In genomic region chr6:107389892-107390291, GRCm38 (mm10) we compare ENCODE assay signal across 25 mouse cellular contexts.
DNase-seq lines count a peak whose midpoint lies in the region; ATAC-seq lines count a peak whose summit lies in the region.
"Had no signal": no experiment of that assay in that cellular context is flagged by ENCODE, and none has a peak within 500 bp of the region (broad histone marks: within the 10 kb centered on the region; RNA-seq: fewer than 3 reads in every experiment).

No protein-coding gene starts in this region.

- DNase-seq in midbrain, embryonic 11.5 days (ENCODE audit: low spot score, missing footprints): no peak
- peak; percentile 9 for DNase-seq in embryonic facial prominence, embryonic 14.5 days (ENCODE audit: low spot score)
- no peak for DNase-seq in kidney, postnatal 36 days
- no peak for DNase-seq in kidney, postnatal 25 days
- DNase-seq: adrenal gland, adult 2 months; adrenal gland, postnatal 14 days; cerebellum, adult 11-12 months; cerebellum, adult 8-10 months; cerebellum, postnatal 10 days; cerebellum, postnatal 36 days; embryo, embryonic 11 days; gastrocnemius, postnatal 25 days; heart, adult 18-20 months; heart, postnatal 10 days; heart, postnatal 36 days had no signal

- no peaks in the 10 kb centered on the region for H3K9me3 ChIP-seq in forebrain, embryonic 16.5 days (ENCODE audit: control insufficient read depth, low read length)
- H3K9me3 ChIP-seq in forebrain, embryonic 15.5 days: no peaks in the 10 kb centered on the region
- H3K9me3 ChIP-seq in midbrain, embryonic 13.5 days: no peaks in the 10 kb centered on the region
- H3K9me3 ChIP-seq in midbrain, embryonic 11.5 days (ENCODE audit: control insufficient read depth, low read length): no peaks in the 10 kb centered on the region
- H3K9me3 ChIP-seq in embryonic facial prominence, embryonic 14.5 days (ENCODE audit: control insufficient read depth, low read length): no peaks in the 10 kb centered on the region
- no peaks in the 10 kb centered on the region for H3K9me3 ChIP-seq in midbrain, embryonic 16.5 days (replicated peaks; ENCODE audit: control insufficient read depth, low read length, poor library complexity, severe bottlenecking)
- H3K9me3 ChIP-seq: heart, embryonic 12.5 days; heart, embryonic 15.5 days; hindbrain, embryonic 10.5 days had no signal

- H3K4me1 ChIP-seq in forebrain, embryonic 16.5 days (replicated peaks; ENCODE audit: control insufficient read depth, insufficient read depth, low read length): no peaks in the 10 kb centered on the region
- no peaks in the 10 kb centered on the region for H3K4me1 ChIP-seq in forebrain, embryonic 15.5 days
- 0 out of 2 replicates have a peak, but pooled peaks cover 2% of the 10 kb centered on the region for H3K4me1 ChIP-seq in midbrain, embryonic 13.5 days (replicated peaks)
- H3K4me1 ChIP-seq in midbrain, embryonic 11.5 days (ENCODE audit: control insufficient read depth, insufficient read depth, low read length): no peaks in the 10 kb centered on the region
- H3K4me1 ChIP-seq in embryonic facial prominence, embryonic 14.5 days (ENCODE audit: control insufficient read depth, insufficient read depth, low read length): no peaks in the 10 kb centered on the region
- H3K4me1 ChIP-seq in midbrain, embryonic 16.5 days (ENCODE audit: control insufficient read depth, insufficient read depth, low read length): no peaks in the 10 kb centered on the region
- H3K4me1 ChIP-seq: heart, embryonic 12.5 days; heart, embryonic 15.5 days; hindbrain, embryonic 10.5 days had no signal

- no peaks in the 10 kb centered on the region for H3K36me3 ChIP-seq in forebrain, embryonic 16.5 days (ENCODE audit: control insufficient read depth, insufficient read depth)
- no peaks in the 10 kb centered on the region for H3K36me3 ChIP-seq in forebrain, embryonic 15.5 days
- H3K36me3 ChIP-seq in midbrain, embryonic 13.5 days: no peaks in the 10 kb centered on the region
- H3K36me3 ChIP-seq in midbrain, embryonic 11.5 days (ENCODE audit: control insufficient read depth, insufficient read depth, low read length): no peaks in the 10 kb centered on the region
- H3K36me3 ChIP-seq in embryonic facial prominence, embryonic 14.5 days (ENCODE audit: control insufficient read depth, insufficient read depth, low read length): no peaks in the 10 kb centered on the region
- H3K36me3 ChIP-seq in midbrain, embryonic 16.5 days (ENCODE audit: control insufficient read depth, insufficient read depth, low read length): no peaks in the 10 kb centered on the region
- H3K36me3 ChIP-seq: heart, embryonic 12.5 days; heart, embryonic 15.5 days; hindbrain, embryonic 10.5 days had no signal

- no peak overlapping the region for H3K4me2 ChIP-seq in forebrain, embryonic 16.5 days (ENCODE audit: low read length)
- H3K4me2 ChIP-seq in forebrain, embryonic 15.5 days (replicated peaks): no peak overlapping the region
- no peak overlapping the region for H3K4me2 ChIP-seq in midbrain, embryonic 13.5 days (replicated peaks)
- H3K4me2 ChIP-seq in midbrain, embryonic 11.5 days: no peak overlapping the region
- no peak overlapping the region for H3K4me2 ChIP-seq in embryonic facial prominence, embryonic 14.5 days (ENCODE audit: low read depth, low read length)
- H3K4me2 ChIP-seq in midbrain, embryonic 16.5 days (ENCODE audit: low read length): no peak overlapping the region
- H3K4me2 ChIP-seq: heart, embryonic 12.5 days; heart, embryonic 15.5 days; hindbrain, embryonic 14.5 days had no signal

- H3K4me3 ChIP-seq in forebrain, embryonic 16.5 days (replicated peaks; ENCODE audit: low read length): no peak overlapping the region
- H3K4me3 ChIP-seq in forebrain, embryonic 15.5 days: no peak overlapping the region
- no peak overlapping the region for H3K4me3 ChIP-seq in midbrain, embryonic 13.5 days (replicated peaks)
- H3K4me3 ChIP-seq in midbrain, embryonic 11.5 days (ENCODE audit: low read depth, low read length): no peak overlapping the region
- H3K4me3 ChIP-seq in embryonic facial prominence, embryonic 14.5 days (ENCODE audit: low read depth, low read length): no peak overlapping the region
- no peak overlapping the region for H3K4me3 ChIP-seq in midbrain, embryonic 16.5 days (ENCODE audit: low read depth, low read length)
- H3K4me3 ChIP-seq: erythroblast, embryonic 14.5 days; heart, embryonic 12.5 days; heart, embryonic 15.5 days; hindbrain, embryonic 10.5 days had no signal

- no peak overlapping the region for H3K9ac ChIP-seq in forebrain, embryonic 16.5 days (replicated peaks; ENCODE audit: low read depth, low read length)
- no peak overlapping the region for H3K9ac ChIP-seq in forebrain, embryonic 15.5 days (replicated peaks)
- no peak overlapping the region for H3K9ac ChIP-seq in midbrain, embryonic 13.5 days (replicated peaks)
- no peak overlapping the region for H3K9ac ChIP-seq in midbrain, embryonic 11.5 days (ENCODE audit: low read length)
- H3K9ac ChIP-seq in embryonic facial prominence, embryonic 14.5 days (ENCODE audit: low read depth, low read length): no peak overlapping the region
- no peak overlapping the region for H3K9ac ChIP-seq in midbrain, embryonic 16.5 days (ENCODE audit: low read depth, low read length)
- H3K9ac ChIP-seq: heart, embryonic 12.5 days; heart, embryonic 15.5 days; hindbrain, embryonic 14.5 days had no signal

- H3K27me3 ChIP-seq in forebrain, embryonic 16.5 days (replicated peaks; ENCODE audit: control insufficient read depth, insufficient read depth, low read length): no peaks in the 10 kb centered on the region
- H3K27me3 ChIP-seq in forebrain, embryonic 15.5 days: no peaks in the 10 kb centered on the region
- H3K27me3 ChIP-seq in midbrain, embryonic 13.5 days: no peaks in the 10 kb centered on the region
- H3K27me3 ChIP-seq in midbrain, embryonic 11.5 days (ENCODE audit: control insufficient read depth, insufficient read depth, low read length): no peaks in the 10 kb centered on the region
- H3K27me3 ChIP-seq in embryonic facial prominence, embryonic 14.5 days (replicated peaks; ENCODE audit: control insufficient read depth, insufficient read depth, low read length): no peaks in the 10 kb centered on the region
- H3K27me3 ChIP-seq in midbrain, embryonic 16.5 days (ENCODE audit: control insufficient read depth, insufficient read depth, low read depth, low read length): no peaks in the 10 kb centered on the region
- H3K27me3 ChIP-seq: heart, embryonic 12.5 days; heart, embryonic 15.5 days had no signal

- ATAC-seq in forebrain, embryonic 16.5 days: 0 out of 2 replicates have a peak, but pooled peaks have one; percentile 31
- no peak; the same call in 1 of the 2 replicates for ATAC-seq in forebrain, embryonic 15.5 days (replicated peaks)
- peak; percentile 50; the same call in 1 of the 2 replicates for ATAC-seq in midbrain, embryonic 13.5 days
- no peak for ATAC-seq in midbrain, embryonic 11.5 days (ENCODE audit: low FRiP score)
- ATAC-seq in embryonic facial prominence, embryonic 14.5 days (ENCODE audit: low read depth): no peak
- peak; percentile 82; the same call in 1 of the 2 replicates for ATAC-seq in midbrain, embryonic 16.5 days
- ATAC-seq: CD4-positive, CD25-positive, alpha-beta regulatory T cell, adult 4 months had no signal

- no peak overlapping the region for H3K27ac ChIP-seq in forebrain, embryonic 16.5 days (ENCODE audit: low read length)
- H3K27ac ChIP-seq in forebrain, embryonic 15.5 days (replicated peaks): no peak overlapping the region
- H3K27ac ChIP-seq in midbrain, embryonic 13.5 days: no peak overlapping the region
- no peak overlapping the region for H3K27ac ChIP-seq in midbrain, embryonic 11.5 days (ENCODE audit: low read depth, low read length)
- H3K27ac ChIP-seq in embryonic facial prominence, embryonic 14.5 days (replicated peaks; ENCODE audit: low read depth, low read length): no peak overlapping the region
- no peak overlapping the region for H3K27ac ChIP-seq in midbrain, embryonic 16.5 days (ENCODE audit: low read length)
- H3K27ac ChIP-seq: heart, embryonic 15.5 days; hindbrain, embryonic 10.5 days; hindbrain, embryonic 14.5 days had no signal

- WGBS in forebrain, embryonic 16.5 days: 33% methylated on average over 3 of the region's 3 CpGs
- WGBS in forebrain, embryonic 15.5 days: 31% methylated on average over 3 of the region's 3 CpGs
- WGBS in midbrain, embryonic 13.5 days: 45% methylated on average over 3 of the region's 3 CpGs
- WGBS in midbrain, embryonic 11.5 days: 49% methylated on average over 3 of the region's 3 CpGs
- WGBS in embryonic facial prominence, embryonic 14.5 days: 54% methylated on average over 3 of the region's 3 CpGs
- 39% methylated on average over 3 of the region's 3 CpGs for WGBS in midbrain, embryonic 16.5 days

Comparison
In these comparisons a context has a peak if more than half of its experiments do, and no peak if none do; other contexts are left out.
1. ATAC-seq: peak in forebrain, embryonic 16.5 days (single experiment), midbrain, embryonic 13.5 days (single experiment) and midbrain, embryonic 16.5 days (single experiment); none in forebrain, embryonic 15.5 days (single experiment), midbrain, embryonic 11.5 days (single experiment) and embryonic facial prominence, embryonic 14.5 days (single experiment).